Mouse (Mus musculus) effector memory CD4-positive, alpha-beta T cell, adult 5 months (primary cell): ENCODE measurements around the gene Dnpep. TPM values are rescaled to one million over a fixed set of nuclear protein-coding genes. Genes with fewer than 3 reads are reported as not detected.

Experiments
- polyA plus RNA-seq: library from polyadenylated mRNA; unstranded; fragments of 100-300 nt; shearing (Covaris generic); gene quantifications from one replicate; pipeline ENCODE4 v1.2.1, GENCODE M21; 2017

Gene Dnpep
- polyA plus RNA-seq: 48.6 TPM

DNA sequence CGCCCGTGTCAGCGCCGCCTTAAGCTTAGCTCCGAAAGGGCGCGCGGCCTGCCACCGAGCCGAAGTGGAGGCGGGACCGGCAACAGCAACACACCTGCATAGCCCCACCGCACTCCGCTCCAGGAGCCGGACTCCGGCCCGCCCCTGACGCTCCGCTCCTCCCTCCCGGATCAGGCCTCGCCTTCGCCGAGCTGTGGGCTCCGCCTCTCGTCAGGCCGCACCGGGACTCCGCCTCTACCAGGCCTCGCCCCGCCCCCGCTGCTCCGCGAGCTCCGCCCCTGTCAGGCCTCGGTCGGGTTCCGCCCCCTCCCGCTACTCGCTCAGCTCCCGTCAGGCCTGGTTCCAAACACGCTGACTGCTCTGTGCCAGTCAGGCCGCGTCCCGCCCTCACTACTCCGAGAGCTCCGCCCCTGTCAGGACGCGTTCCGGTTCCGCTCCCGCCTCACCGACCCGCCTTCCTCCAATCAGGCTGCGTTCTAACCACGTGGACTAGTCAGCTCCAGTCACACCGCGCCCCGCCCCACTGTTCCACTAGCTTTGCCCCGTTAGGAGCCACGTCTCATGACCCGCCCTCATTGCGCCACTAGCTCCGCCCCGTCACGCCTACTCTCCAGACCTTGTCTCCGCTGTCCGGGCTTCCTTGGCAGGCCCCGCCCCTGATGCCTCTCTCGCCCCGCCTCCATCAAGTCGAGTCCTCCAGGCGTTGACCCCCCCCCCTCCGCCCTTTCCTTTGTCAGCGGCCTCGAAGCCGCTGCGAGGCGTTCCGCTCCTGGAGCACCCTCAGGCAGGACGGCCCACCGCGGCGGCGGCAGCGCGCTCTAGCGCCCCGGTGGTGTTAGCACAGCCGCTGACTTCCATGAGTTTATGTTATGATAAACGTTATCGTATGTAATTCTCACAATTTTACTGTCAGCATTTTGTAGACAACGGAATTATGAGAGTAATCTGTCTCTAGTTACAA is at the start of gene Dnpep:
Gene Dnpep (minus strand): TSS at position 750 of the 961 bp plus-strand sequence.

GRCm38 (mm10) chr1:75360112-75361031 is 42.6 kb upstream of the Dnpep start, which contains the start of gene Des:
Gene Des, plus strand, starts transcription at chr1:75360329.

DNA sequence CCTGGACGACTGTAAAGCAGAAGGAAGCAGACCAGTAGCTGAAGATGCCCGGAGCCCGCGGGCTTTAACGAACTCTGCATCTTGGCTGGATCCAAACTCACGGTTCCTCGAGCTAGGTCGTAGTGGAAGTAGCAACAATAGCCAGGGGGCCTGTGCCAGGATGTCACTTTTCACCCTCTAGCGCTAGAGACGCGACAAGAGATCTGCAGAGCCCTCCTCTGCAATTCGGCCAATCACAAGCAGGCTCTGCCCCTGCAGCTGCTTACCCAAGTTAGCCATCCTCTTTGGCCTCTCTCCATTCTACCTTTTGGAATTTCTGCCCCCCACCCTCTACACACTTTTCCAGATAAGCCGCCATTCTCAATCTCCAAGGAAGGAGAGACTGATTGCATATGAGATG is 39.6 kb downstream of the Dnpep start, which contains the start of gene Resp18:
Gene Resp18 (minus strand): TSS at position 188 of the 400 bp plus-strand sequence.

DNA sequence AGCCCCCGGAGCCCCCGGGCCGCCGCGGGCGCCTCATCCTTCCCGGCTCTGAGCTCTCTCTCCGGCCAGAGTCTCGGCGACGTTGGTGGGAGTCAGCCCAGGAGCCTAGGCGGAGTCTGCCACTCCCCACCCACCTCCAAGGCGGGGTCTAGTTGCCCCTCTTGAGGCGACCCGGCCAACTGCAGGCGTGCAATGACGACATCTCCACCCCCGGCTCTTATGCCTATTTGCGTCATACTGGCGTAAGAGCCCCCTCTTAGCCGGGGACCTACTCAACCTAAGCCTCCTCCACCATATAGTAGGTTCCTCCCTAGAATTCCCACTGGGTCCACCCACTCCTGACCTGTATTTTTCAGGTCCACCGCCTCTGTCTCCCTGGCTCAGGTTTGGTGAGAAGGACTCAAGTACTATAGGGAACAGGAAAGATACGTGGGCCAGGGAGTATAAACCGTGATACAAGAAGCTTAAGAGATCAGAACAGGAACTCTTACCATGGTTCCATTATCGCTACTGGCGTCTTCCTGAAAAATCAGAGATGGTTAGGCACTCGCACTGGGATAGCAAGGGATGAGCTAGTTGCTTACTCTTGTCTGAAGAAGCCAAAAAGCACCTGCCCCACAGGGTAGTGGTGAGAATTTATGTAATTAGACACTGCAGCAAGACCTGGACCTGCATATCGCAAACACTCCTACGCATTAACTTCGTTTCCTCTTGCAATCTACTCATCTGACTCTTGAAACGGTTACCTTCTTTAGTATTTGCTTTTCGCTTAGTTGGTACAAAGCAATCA is 53.5 kb downstream of the Dnpep start, which contains the start of gene Ptprn:
Gene Ptprn (minus strand): TSS at position 412 of the 790 bp plus-strand sequence.

Other genes starting within 250 kb of the Dnpep start
- gene Nhej1, start 192.8 kb downstream of the Dnpep start, polyA plus RNA-seq: 8.2 TPM
- 0.17 TPM for gene Slc23a3, start 184.1 kb downstream of the Dnpep start, polyA plus RNA-seq
- 172 TPM for gene Cnppd1, start 175.3 kb downstream of the Dnpep start, polyA plus RNA-seq
- 87.0 TPM for gene Retreg2, start 175.2 kb downstream of the Dnpep start, polyA plus RNA-seq
- 65.9 TPM for gene Zfand2b, start 149.3 kb downstream of the Dnpep start, polyA plus RNA-seq
- 5.0 TPM for gene Abcb6, start 137.6 kb downstream of the Dnpep start, polyA plus RNA-seq
- 23.6 TPM for gene Ankzf1, start 125.8 kb downstream of the Dnpep start, polyA plus RNA-seq
- gene Atg9a, start 125.8 kb downstream of the Dnpep start, polyA plus RNA-seq: 19.8 TPM
- gene Glb1l, start 107.2 kb downstream of the Dnpep start, polyA plus RNA-seq: 6.6 TPM
- 59.6 TPM for gene Stk16, start 107.2 kb downstream of the Dnpep start, polyA plus RNA-seq
- 309 TPM for gene Tuba4a, start 98.1 kb downstream of the Dnpep start, polyA plus RNA-seq
- not detected for gene A630095N17Rik, start 85.9 kb downstream of the Dnpep start, polyA plus RNA-seq
- 151 TPM for gene Dnajb2, start 81.6 kb downstream of the Dnpep start, polyA plus RNA-seq
- gene Ptprn, start 53.5 kb downstream of the Dnpep start, polyA plus RNA-seq: 0.17 TPM
- not detected for gene Resp18, start 39.6 kb downstream of the Dnpep start, polyA plus RNA-seq
- not detected for gene Des, start 42.3 kb upstream of the Dnpep start, polyA plus RNA-seq
- gene Speg, start 57.3 kb upstream of the Dnpep start, polyA plus RNA-seq: 0.91 TPM
- gene Gmppa, start 117.9 kb upstream of the Dnpep start, polyA plus RNA-seq: 72.5 TPM
- not detected for gene Asic4, start 132.4 kb upstream of the Dnpep start, polyA plus RNA-seq
- gene Chpf, start 161.3 kb upstream of the Dnpep start, polyA plus RNA-seq: 33.8 TPM
- gene Tmem198, start 161.5 kb upstream of the Dnpep start, polyA plus RNA-seq: 1.7 TPM
- gene Obsl1, start 188.5 kb upstream of the Dnpep start, polyA plus RNA-seq: 1.2 TPM
- gene Inha, start 189.1 kb upstream of the Dnpep start, polyA plus RNA-seq: not detected
- 32.1 TPM for gene Stk11ip, start 203.5 kb upstream of the Dnpep start, polyA plus RNA-seq
- not detected for gene Slc4a3, start 228.3 kb upstream of the Dnpep start, polyA plus RNA-seq